Mouse (Mus musculus) cerebellum, adult 2 months (tissue): Measurements from ENCODE around the gene Lst1. TPM values are rescaled to one million over a fixed set of nuclear protein-coding genes. Genes with fewer than 3 reads are reported as not detected.

Experiments
- DNase-seq, 2 experiments: peaks; one replicate each; pipeline ENCODE4 v3.0.0; 2021
- H3K27ac ChIP-seq: fragments of 200-500 bp; 2 replicates; pipeline ENCODE4 v1.5.1; 2012; ENCODE audit warnings: low read length, control low read depth, inconsistent platforms; ENCODE audit not compliant: insufficient read depth
- H3K27me3 ChIP-seq: fragments of 200-500 bp; 2 replicates; pipeline ENCODE4 v1.6.1; 2012; ENCODE audit warnings: inconsistent platforms, mild to moderate bottlenecking, low read length, moderate library complexity; ENCODE audit not compliant: control insufficient read depth, insufficient read depth
- H3K4me1 ChIP-seq: fragments of 200-500 bp; 2 replicates; pipeline ENCODE4 v1.6.1; 2011; ENCODE audit warnings: low read length; ENCODE audit not compliant: control insufficient read depth, insufficient read depth
- H3K4me3 ChIP-seq: fragments of 200-500 bp; replicated peaks from 2 replicates; pipeline ENCODE3; 2011; ENCODE audit warnings: mild to moderate bottlenecking, low read depth, low read length, control low read depth; ENCODE audit not compliant: insufficient read depth
- CTCF ChIP-seq: fragments of 200-500 bp; IDR thresholded peaks from 2 replicates; pipeline ENCODE4 v1.5.1; 2011; ENCODE audit warnings: low read depth, mild to moderate bottlenecking, control low read depth, low read length, moderate library complexity, borderline replicate concordance; ENCODE audit not compliant: insufficient read depth
- POLR2A ChIP-seq: fragments of 200-500 bp; IDR thresholded peaks from 2 replicates; pipeline ENCODE4 v1.6.1; 2011; ENCODE audit warnings: low read length, control low read depth, borderline replicate concordance; ENCODE audit not compliant: insufficient read depth
- WGBS: fragments of 180-500 bp; shearing (Covaris S2); methylation state at CpG from one replicate; pipeline ENCODE4 v1.1.7; 2018; 5-methylcytosine and 5-hydroxymethylcytosine counted together
- polyA plus RNA-seq: library from polyadenylated mRNA; depleted of rRNA; stranded (reverse); fragments of >200 nt; gene quantifications from 2 replicates; pipeline ENCODE4 v1.2.3, GENCODE M21; 2012

Lst1 gene
- polyA plus RNA-seq, 1 experiment = 3.2 TPM

- Histone ChIP-seq H3K27me3 (no peaks in the 10 kb centered on the region), H3K4me3 (peak within 1 kb of the TSS; percentile 83), H3K4me1 (peaks cover 5% of the 10 kb centered on the region; the same call in 1 of the 2 replicates), H3K27ac (no peak within 1 kb of the TSS)
- TF ChIP-seq CTCF (no peak), POLR2A (no peak)
- 45% methylated on average over 18 of the region's 18 CpGs for WGBS
- DNase-seq = no peak
Measured at GRCm38 (mm10) chr17:35233114-35233980, 45.1 kb upstream of the Lst1 start, which contains the start of gene Atp6v1g2. Gene Atp6v1g2, plus strand, starts transcription at chr17:35233660.

DNA sequence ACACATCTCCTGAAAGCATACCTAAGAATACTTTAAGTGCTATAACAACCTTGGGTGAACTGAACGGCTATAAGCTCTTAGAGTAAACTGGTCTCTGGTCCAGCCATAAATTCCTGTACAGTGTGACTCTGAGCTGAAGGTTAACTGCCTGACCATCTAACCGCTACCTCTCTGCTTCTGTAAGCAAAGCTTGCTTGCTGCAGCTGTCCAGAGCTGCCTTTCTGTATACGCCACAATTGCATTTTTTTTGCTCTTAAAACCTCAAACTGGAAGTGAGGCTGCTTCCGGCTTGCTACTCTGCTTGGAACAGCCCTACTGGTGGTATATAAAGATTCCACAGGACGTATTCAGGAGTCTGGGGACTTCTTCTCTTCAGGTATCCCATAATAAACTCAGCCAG lies 44.4 kb upstream of the Lst1 start:
- Histone ChIP-seq H3K4me1 (peaks cover 5% of the 10 kb centered on the region; the same call in 1 of the 2 replicates), H3K27ac (no peak overlapping the region), H3K27me3 (no peaks in the 10 kb centered on the region), H3K4me3 (no peak overlapping the region)
- 88% methylated on average over 5 of the region's 5 CpGs for WGBS
- TF ChIP-seq CTCF (no peak), POLR2A (no peak)
- no peak for DNase-seq

DNA sequence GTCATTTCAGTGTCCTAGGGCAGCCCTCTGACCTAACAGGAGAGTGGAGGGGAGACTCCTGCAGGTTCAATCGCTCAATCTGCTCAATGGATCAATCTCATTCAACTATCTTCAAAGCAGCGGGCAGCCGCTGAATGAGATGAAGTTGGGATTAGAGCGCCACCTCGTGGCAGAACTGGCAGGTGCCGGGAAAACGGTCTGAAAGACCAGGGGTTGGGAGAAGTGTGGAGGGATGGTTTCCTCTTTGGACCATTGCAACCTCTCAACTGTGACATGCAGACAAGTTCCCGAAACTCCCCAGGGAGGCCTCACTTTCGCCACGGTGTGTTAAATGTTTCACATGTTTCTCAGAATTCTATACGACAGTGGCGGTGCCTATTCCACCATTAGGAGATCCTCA lies 43.8 kb upstream of the Lst1 start:
- peaks cover 2% of the 10 kb centered on the region; the same call in 1 of the 2 replicates for H3K4me1 ChIP-seq
- no peak overlapping the region for H3K27ac ChIP-seq
- H3K27me3 ChIP-seq = no peaks in the 10 kb centered on the region
- peak; percentile 75 to 86 for DNase-seq
- TF ChIP-seq POLR2A (no peak), CTCF (peak; percentile 89)
- peak overlapping the region; percentile 14 for H3K4me3 ChIP-seq
- WGBS = 8% methylated on average over 12 of the region's 12 CpGs

DNA sequence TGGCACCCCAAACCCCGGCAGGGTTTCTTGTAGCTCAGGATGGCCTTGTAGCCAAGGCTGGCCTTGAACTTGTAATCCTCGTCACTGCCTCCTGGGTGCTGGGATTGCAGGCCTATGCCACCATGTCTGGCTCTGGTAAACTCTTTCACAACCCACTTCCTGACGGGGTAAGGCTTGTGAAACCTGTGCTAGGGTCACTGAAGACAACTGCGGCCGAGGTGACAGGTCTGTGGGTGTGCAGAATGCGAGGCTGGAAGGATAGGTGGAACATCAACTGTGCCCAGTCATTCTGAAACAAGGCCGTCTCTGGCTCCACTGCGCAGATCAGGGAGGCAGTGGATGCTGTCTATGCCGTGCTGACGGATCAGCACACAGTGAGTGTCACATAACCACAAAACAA lies 42.8 kb upstream of the Lst1 start:
- Histone ChIP-seq H3K27me3 (no peaks in the 10 kb centered on the region), H3K4me1 (peaks cover 2% of the 10 kb centered on the region; the same call in 1 of the 2 replicates), H3K4me3 (no peak overlapping the region), H3K27ac (no peak overlapping the region)
- no peak for DNase-seq
- TF ChIP-seq POLR2A (no peak), CTCF (no peak)
- WGBS = 94% methylated on average over 10 of the region's 10 CpGs

DNA sequence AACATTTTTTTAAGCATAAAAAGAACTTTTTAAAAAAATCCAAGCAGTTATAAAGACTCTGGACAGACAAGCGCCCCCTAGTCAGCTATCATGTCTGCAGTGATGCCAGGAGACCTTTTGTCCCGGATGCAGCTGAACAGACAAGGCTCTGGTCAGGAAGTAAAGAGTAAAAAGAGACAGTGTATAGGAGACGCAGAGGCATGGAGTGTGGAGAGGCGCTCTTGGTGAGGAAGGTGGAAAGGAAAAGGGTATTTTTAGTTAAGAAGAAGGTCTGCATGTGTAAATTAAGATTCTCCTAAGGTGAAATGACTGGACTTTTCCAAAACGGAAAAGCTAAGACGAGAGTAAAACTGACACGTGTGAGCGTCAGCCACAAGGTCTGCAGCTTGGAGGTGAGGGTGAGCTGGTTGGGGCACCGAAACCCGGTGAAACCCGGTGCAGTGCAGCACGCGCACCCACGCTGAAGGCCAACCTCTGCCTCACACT lies 38.4 kb upstream of the Lst1 start:
- no peak for TF ChIP-seq POLR2A
- no peak for TF ChIP-seq CTCF

GRCm38 (mm10) chr17:35225456-35225855 lies 37.2 kb upstream of the Lst1 start:
- Histone ChIP-seq H3K27me3 (no peaks in the 10 kb centered on the region), H3K4me1 (peaks cover 4% of the 10 kb centered on the region; the same call in 1 of the 2 replicates), H3K4me3 (no peak overlapping the region), H3K27ac (no peak overlapping the region)
- no peak for DNase-seq
- 93% methylated on average over 5 of the region's 5 CpGs for WGBS
- TF ChIP-seq POLR2A = no peak
- no peak for TF ChIP-seq CTCF

More for the DNA sequence above, 38.4 kb upstream of the Lst1 start:
- WGBS = 86% methylated on average over 14 of the region's 14 CpGs
- DNase-seq = no peak
- Histone ChIP-seq H3K4me3 (no peak overlapping the region), H3K27ac (no peak overlapping the region), H3K4me1 (peaks cover 4% of the 10 kb centered on the region; the same call in 1 of the 2 replicates), H3K27me3 (no peaks in the 10 kb centered on the region)

- Histone ChIP-seq H3K4me3 (no peak overlapping the region), H3K27ac (no peak overlapping the region), H3K4me1 (peaks cover 10% of the 10 kb centered on the region), H3K27me3 (no peaks in the 10 kb centered on the region)
- no peak for TF ChIP-seq POLR2A
- TF ChIP-seq CTCF = no peak
- WGBS = 96% methylated on average over 4 of the region's 4 CpGs
- DNase-seq = no peak
Measured at GRCm38 (mm10) chr17:35224641-35225040, 36.4 kb upstream of the Lst1 start.
